Mouse (Mus musculus) Muller cell, postnatal 12 days (primary cell): ENCODE data around the gene Vdr.

Experiments used
- DNase-seq: peaks from one replicate; pipeline ENCODE4 v3.0.0-alpha.2; 2015; ENCODE audit errors: inconsistent ontology term

Vdr gene

GRCm38 (mm10) chr15:97847285-97847684 lies 63.1 kb downstream of the Vdr start:
- no peak for DNase-seq

- no peak for DNase-seq
Observed at GRCm38 (mm10) chr15:97846121-97846882, 64.1 kb downstream of the Vdr start.

GRCm38 (mm10) chr15:97844037-97845034 lies 66.1 kb downstream of the Vdr start, which contains the start of gene Hdac7:
Hdac7 (minus strand) TSS chr15:97844502.
- no peak for DNase-seq

- no peak for DNase-seq
Observed at GRCm38 (mm10) chr15:97843247-97843651, 67.2 kb downstream of the Vdr start.

- no peak for DNase-seq
Observed at GRCm38 (mm10) chr15:97842058-97842457, 68.4 kb downstream of the Vdr start.

- no peak for DNase-seq
Observed at GRCm38 (mm10) chr15:97841383-97841782, 69.0 kb downstream of the Vdr start.

GRCm38 (mm10) chr15:97840781-97841180 lies 69.6 kb downstream of the Vdr start:
- no peak for DNase-seq

GRCm38 (mm10) chr15:97839991-97840455 lies 70.4 kb downstream of the Vdr start:
- DNase-seq, result peak; percentile 66

- DNase-seq, result no peak
Observed at GRCm38 (mm10) chr15:97839473-97839872, 71.0 kb downstream of the Vdr start.

- DNase-seq, result no peak
Observed at GRCm38 (mm10) chr15:97839012-97839411, 71.4 kb downstream of the Vdr start.

GRCm38 (mm10) chr15:97838395-97838794 lies 72.0 kb downstream of the Vdr start:
- peak; percentile 94 for DNase-seq

- peak; percentile 94 for DNase-seq
Observed at GRCm38 (mm10) chr15:97837491-97838061, 72.9 kb downstream of the Vdr start.

- no peak for DNase-seq
Observed at GRCm38 (mm10) chr15:97836894-97837247, 73.6 kb downstream of the Vdr start.

- DNase-seq, result no peak
Observed at GRCm38 (mm10) chr15:97836153-97836893, 74.1 kb downstream of the Vdr start.

- no peak for DNase-seq
Observed at GRCm38 (mm10) chr15:97832764-97833479, 77.5 kb downstream of the Vdr start.

GRCm38 (mm10) chr15:97831987-97832640 lies 78.3 kb downstream of the Vdr start:
- peak; percentile 98 for DNase-seq

GRCm38 (mm10) chr15:97831242-97831986 lies 79.0 kb downstream of the Vdr start:
- DNase-seq, result peak; percentile 93

- peak; percentile 50 for DNase-seq
Observed at GRCm38 (mm10) chr15:97830788-97831241, 79.6 kb downstream of the Vdr start.

- peak; percentile 61 for DNase-seq
Observed at GRCm38 (mm10) chr15:97830253-97830787, 80.1 kb downstream of the Vdr start.
